Mouse (Mus musculus) erythroblast, adult 5-6 weeks (primary cell): ENCODE results near the gene Prkcd. TPM values are rescaled to one million over a fixed set of nuclear protein-coding genes. Genes with fewer than 3 reads are reported as not detected.

Experiments
- ATAC-seq: replicated peaks from 2 replicates; pipeline ENCODE4 v1.8.0; 2016; ENCODE audit warnings: moderate number of reproducible peaks, mild to moderate bottlenecking, moderate TSS enrichment, inconsistent platforms; ENCODE audit not compliant: poor library complexity, low FRiP score, severe bottlenecking
- total RNA-seq, 2 experiments: library from RNA; stranded (forward) in 1 of 2; stranded (reverse) in 1 of 2; fragments of 150-400 nt in 1 of 2; fragments of 200-764, 138-1000 nt in 1 of 2; gene quantifications; 2 replicates each; pipeline versions ENCODE4 v1.2.3 to v1.2.4; 2015 to 2017; ENCODE audit warnings: low replicate concordance in 2 of 2

The Prkcd gene
- 35.5 and 43.7 TPM in 2 replicates for total RNA-seq (2015; ENCODE audit: low replicate concordance)
- 39.9 and 41.3 TPM in 2 replicates for total RNA-seq (2017; ENCODE audit: low replicate concordance)

- ATAC-seq = 0 out of 2 replicates have a peak, but pooled peaks have one; percentile 36
Measured at GRCm38 (mm10) chr14:30625856-30626726, at the start of gene Prkcd. Gene Prkcd (minus strand): TSS chr14:30626210.

GRCm38 (mm10) chr14:30674947-30675346, 48.9 kb upstream of the Prkcd start:
- peak; percentile 55; the same call in 1 of the 2 replicates for ATAC-seq

GRCm38 (mm10) chr14:30671986-30672312, 45.9 kb upstream of the Prkcd start:
- ATAC-seq = peak; percentile 80

- no peak for ATAC-seq
Measured at GRCm38 (mm10) chr14:30671095-30671985, 45.3 kb upstream of the Prkcd start.

GRCm38 (mm10) chr14:30670161-30670560, 44.2 kb upstream of the Prkcd start:
- ATAC-seq = no peak

- no peak for ATAC-seq
Measured at GRCm38 (mm10) chr14:30666604-30667003, 40.6 kb upstream of the Prkcd start.

- ATAC-seq = no peak
Measured at GRCm38 (mm10) chr14:30666061-30666460, 40.1 kb upstream of the Prkcd start.

GRCm38 (mm10) chr14:30655531-30655930, 29.5 kb upstream of the Prkcd start:
- no peak for ATAC-seq

GRCm38 (mm10) chr14:30654691-30655228, 28.8 kb upstream of the Prkcd start:
- no peak for ATAC-seq

- peak; percentile 98 for ATAC-seq
Measured at GRCm38 (mm10) chr14:30653943-30654659, 28.1 kb upstream of the Prkcd start, which contains the start of gene Rft1. Gene Rft1 (plus strand): TSS chr14:30654360.

GRCm38 (mm10) chr14:30650969-30651368, 25.0 kb upstream of the Prkcd start:
- no peak for ATAC-seq

GRCm38 (mm10) chr14:30649745-30650144, 23.7 kb upstream of the Prkcd start:
- no peak for ATAC-seq

GRCm38 (mm10) chr14:30648478-30648877, 22.5 kb upstream of the Prkcd start:
- no peak for ATAC-seq

- ATAC-seq = no peak
Measured at GRCm38 (mm10) chr14:30646486-30646885, 20.5 kb upstream of the Prkcd start.

GRCm38 (mm10) chr14:30645066-30645465, 19.1 kb upstream of the Prkcd start:
- no peak for ATAC-seq

GRCm38 (mm10) chr14:30644026-30644425, 18.0 kb upstream of the Prkcd start:
- no peak for ATAC-seq

GRCm38 (mm10) chr14:30641748-30642147, 15.7 kb upstream of the Prkcd start:
- no peak for ATAC-seq

- no peak for ATAC-seq
Measured at GRCm38 (mm10) chr14:30638686-30639085, 12.7 kb upstream of the Prkcd start.

GRCm38 (mm10) chr14:30638009-30638408, 12.0 kb upstream of the Prkcd start:
- ATAC-seq = no peak

- ATAC-seq = no peak
Measured at GRCm38 (mm10) chr14:30637087-30637486, 11.1 kb upstream of the Prkcd start.
